Mouse (Mus musculus) CH12.LX (cell line): Measurements from ENCODE around the gene Gm11099.

Source experiments
- CTCF ChIP-seq, 2 experiments: IDR thresholded peaks in 1 of 2; conservative IDR thresholded peaks in 1 of 2; 2 replicates each; pipeline ENCODE4 v1.5.1; 2011 to 2012; ENCODE audit warnings: low read depth in 2 of 2, low read length in 2 of 2, improper control_type of control experiment in 1 of 2, inconsistent platforms in 1 of 2, mild to moderate bottlenecking in 1 of 2, moderate library complexity in 1 of 2
- EP300 ChIP-seq: IDR thresholded peaks from 2 replicates; pipeline ENCODE4 v1.6.1; 2011; ENCODE audit warnings: low read length, improper control_type of control experiment
- GABPA ChIP-seq: IDR thresholded peaks from 2 replicates; pipeline ENCODE4 v1.6.1; 2012; ENCODE audit warnings: low read depth, low read length, improper control_type of control experiment, inconsistent platforms; ENCODE audit not compliant: insufficient replicate concordance
- KAT2A ChIP-seq: IDR thresholded peaks from 2 replicates; pipeline ENCODE4 v1.6.1; 2012; ENCODE audit warnings: low read length, improper control_type of control experiment, inconsistent platforms; ENCODE audit not compliant: insufficient replicate concordance
- MAX ChIP-seq: IDR thresholded peaks from 2 replicates; pipeline ENCODE4 v1.6.1; 2011; ENCODE audit warnings: low read length, improper control_type of control experiment
- NRF1 ChIP-seq: IDR thresholded peaks from 2 replicates; pipeline ENCODE4 v1.6.1; 2014; ENCODE audit warnings: low read depth, mild to moderate bottlenecking, inconsistent platforms, low read length, improper control_type of control experiment, moderate library complexity
- POLR2A ChIP-seq: IDR thresholded peaks from 2 replicates; pipeline ENCODE4 v1.6.1; 2011; ENCODE audit warnings: low read depth, mild to moderate bottlenecking, improper control_type of control experiment, low read length
- SIN3A ChIP-seq: IDR thresholded peaks from 2 replicates; pipeline ENCODE4 v1.6.1; 2012; ENCODE audit warnings: low read length, improper control_type of control experiment, inconsistent platforms
- TBP ChIP-seq: conservative IDR thresholded peaks from 2 replicates; pipeline ENCODE4 v1.6.1; 2011; ENCODE audit warnings: low read depth, low read length, improper control_type of control experiment
- UBTF ChIP-seq: IDR thresholded peaks from 2 replicates; pipeline ENCODE4 v1.6.1; 2012; ENCODE audit warnings: low read depth, mild to moderate bottlenecking, inconsistent platforms, low read length, improper control_type of control experiment, moderate library complexity
- ZKSCAN1 ChIP-seq: IDR thresholded peaks from 2 replicates; pipeline ENCODE4 v1.6.1; 2012; ENCODE audit warnings: low read depth, inconsistent platforms, low read length, improper control_type of control experiment, borderline replicate concordance
- ZMIZ1 ChIP-seq: IDR thresholded peaks from 2 replicates; pipeline ENCODE4 v1.6.1; 2012; ENCODE audit warnings: low read depth, mild to moderate bottlenecking, inconsistent platforms, low read length, improper control_type of control experiment

GRCm38 (mm10) chr2:58905057-58905456 is 45.8 kb downstream of the Gm11099 start:
- TF ChIP-seq POLR2A (no peak), KAT2A (no peak), UBTF (no peak), ZMIZ1 (no peak), NRF1 (no peak), EP300 (no peak), CTCF (conservative IDR thresholded peaks at IDR 0.05 in 1 of 2, IDR thresholded peaks at IDR 0.05 in 1 of 2; ENCODE audit: low read depth in 2 of 2, low read length in 2 of 2) (no peak), MAX (no peak), ZKSCAN1 (no peak), SIN3A (no peak), TBP (no peak), GABPA (no peak)
